Mouse (Mus musculus): ENCODE results near the gene Sesn1. TPM values are rescaled to one million over a fixed set of nuclear protein-coding genes. Genes with fewer than 3 reads are reported as not detected.

Gene Sesn1
- total and polyA plus RNA-seq, 3 experiments = 11.7 TPM; not detected in 1

DNA sequence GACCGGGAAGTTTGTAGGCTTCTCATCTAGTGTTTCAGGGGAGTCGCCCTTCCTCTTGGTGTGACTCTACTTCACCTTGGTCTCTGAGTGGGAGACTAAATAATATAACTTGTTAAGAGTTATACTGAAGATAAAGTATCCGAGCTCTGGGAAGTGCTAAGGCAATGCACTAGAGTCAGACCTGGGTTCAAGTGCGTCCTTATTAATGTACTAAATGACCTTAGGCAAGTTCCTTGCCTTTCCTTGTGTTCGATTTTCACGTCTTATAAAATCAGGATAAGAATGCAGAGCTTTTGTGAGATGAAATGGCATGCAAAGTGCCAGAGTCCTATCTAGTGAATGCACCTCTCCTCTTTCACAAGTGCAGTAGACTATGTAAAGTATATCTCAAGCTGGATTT, 2.8 kb downstream of the Sesn1 start:
- Histone ChIP-seq H3K36me3 (ENCODE audit: control insufficient read depth in 1 of 2, insufficient read depth in 2 of 2, low read length in 2 of 2) (peaks cover 0 to 33% of the 10 kb centered on the region in 2 experiments; a peak in 2 of 4 replicates), H3K4me3 (ENCODE audit: control insufficient read depth in 1 of 2, insufficient read depth in 1 of 2, low read depth in 2 of 2, low read length in 2 of 2) (peak overlapping the region; percentile 5 to 76), H3K4me1 (ENCODE audit: control insufficient read depth in 1 of 2, insufficient read depth in 2 of 2, low read length in 2 of 2) (peaks cover 9 to 27% of the 10 kb centered on the region in 2 experiments), H3K9ac (ENCODE audit: control insufficient read depth, low read depth, low read length, poor library complexity, severe bottlenecking) (peak overlapping the region; percentile 23), H3K9me3 (replicated peaks; ENCODE audit: insufficient read depth, low read length) (no peaks in the 10 kb centered on the region), H3K27ac (ENCODE audit: control insufficient read depth, low read depth, low read length) (no peak overlapping the region), H3K79me2 (ENCODE audit: control insufficient read depth, insufficient read depth, low read length, poor library complexity) (peaks cover 18% of the 10 kb centered on the region), H3K27me3 (ENCODE audit: control insufficient read depth in 1 of 2, insufficient read depth in 2 of 2, low read length in 2 of 2) (no peaks in the 10 kb centered on the region)
- TF ChIP-seq NRF1 (IDR thresholded peaks at IDR 0.05; ENCODE audit: insufficient read depth, low read depth, low read length, poor library complexity, severe bottlenecking) = no peak
- no peak for TF ChIP-seq POLR2AphosphoS2 (IDR thresholded peaks at IDR 0.05; ENCODE audit: low read length)
- TF ChIP-seq POLR2AphosphoS5 (IDR thresholded peaks at IDR 0.05; ENCODE audit: borderline replicate concordance, low read depth, low read length) = no peak
- no peak for TF ChIP-seq RCOR1 (IDR thresholded peaks at IDR 0.05; ENCODE audit: low read depth, low read length)
- DNase-seq (ENCODE audit: low read depth, low spot score) = peak; percentile 32

GRCm38 (mm10) chr10:41814305-41814853, 4.6 kb downstream of the Sesn1 start:
- peaks cover 9 to 27% of the 10 kb centered on the region in 2 experiments for H3K4me1 ChIP-seq (ENCODE audit: control insufficient read depth in 1 of 2, insufficient read depth in 2 of 2, low read length in 2 of 2)
- H3K9ac ChIP-seq (ENCODE audit: control insufficient read depth, low read depth, low read length, poor library complexity, severe bottlenecking) = no peak overlapping the region
- H3K4me3 ChIP-seq (ENCODE audit: control insufficient read depth in 1 of 2, insufficient read depth in 1 of 2, low read depth in 2 of 2, low read length in 2 of 2) = no peak overlapping the region

DNA sequence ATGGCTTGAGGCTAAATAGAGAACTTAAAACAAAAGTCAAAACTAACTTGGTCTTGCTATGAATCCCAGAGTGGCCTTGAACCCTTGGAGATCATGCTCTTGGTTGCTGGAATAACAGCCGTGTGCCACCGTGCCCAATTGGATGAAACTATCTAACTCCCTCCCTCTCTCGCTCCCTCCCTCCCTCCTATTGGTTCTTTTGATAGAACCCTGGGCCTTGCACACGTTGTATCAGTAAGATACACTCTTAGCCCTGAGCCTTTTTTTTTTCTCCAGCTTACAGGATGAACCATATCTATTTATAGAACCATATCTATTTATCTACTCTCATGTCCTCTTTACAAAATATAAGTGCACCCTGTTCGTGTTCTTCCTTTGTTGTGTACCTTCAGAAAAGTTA, 6.8 kb downstream of the Sesn1 start:
- Histone ChIP-seq H3K9ac (ENCODE audit: control insufficient read depth, low read depth, low read length, poor library complexity, severe bottlenecking) (no peak overlapping the region), H3K79me2 (ENCODE audit: control insufficient read depth, insufficient read depth, low read length, poor library complexity) (peaks cover 11% of the 10 kb centered on the region), H3K27me3 (ENCODE audit: control insufficient read depth in 1 of 2, insufficient read depth in 2 of 2, low read length in 2 of 2) (no peaks in the 10 kb centered on the region), H3K4me3 (ENCODE audit: control insufficient read depth in 1 of 2, insufficient read depth in 1 of 2, low read depth in 2 of 2, low read length in 2 of 2) (peak overlapping the region in 1 of 2 experiments; percentile 33; a peak in 1 of 4 replicates), H3K36me3 (ENCODE audit: control insufficient read depth in 1 of 2, insufficient read depth in 2 of 2, low read length in 2 of 2) (peaks cover 0 to 29% of the 10 kb centered on the region in 2 experiments; a peak in 2 of 4 replicates), H3K9me3 (replicated peaks; ENCODE audit: insufficient read depth, low read length) (no peaks in the 10 kb centered on the region), H3K4me1 (ENCODE audit: control insufficient read depth in 1 of 2, insufficient read depth in 2 of 2, low read length in 2 of 2) (peaks cover 9 to 27% of the 10 kb centered on the region in 2 experiments), H3K27ac (ENCODE audit: control insufficient read depth, low read depth, low read length) (no peak overlapping the region)
- 0 out of 2 replicates have a peak, but pooled peaks have one; percentile 5 for TF ChIP-seq MXI1 (IDR thresholded peaks at IDR 0.05; ENCODE audit: low read depth, low read length)
- TF ChIP-seq ZNF384 (IDR thresholded peaks at IDR 0.05; ENCODE audit: low read depth, low read length) = peak; percentile 88
- TF ChIP-seq CHD2 (IDR thresholded peaks at IDR 0.05; ENCODE audit: low read length) = no peak
- peak; percentile 85; the same call in 1 of the 2 replicates for TF ChIP-seq MEF2A (IDR thresholded peaks at IDR 0.05; ENCODE audit: extremely low read depth, insufficient replicate concordance, low read depth, low read length, poor library complexity, severe bottlenecking)
- TF ChIP-seq NELFE (IDR thresholded peaks at IDR 0.05; ENCODE audit: low read depth, low read length) = no peak
- DNase-seq (ENCODE audit: low read depth, low spot score) = peak; percentile 66

More at GRCm38 (mm10) chr10:41814305-41814853, 4.6 kb downstream of the Sesn1 start:
- peaks cover 0 to 29% of the 10 kb centered on the region in 2 experiments; a peak in 2 of 4 replicates for H3K36me3 ChIP-seq (ENCODE audit: control insufficient read depth in 1 of 2, insufficient read depth in 2 of 2, low read length in 2 of 2)
- no peaks in the 10 kb centered on the region for H3K9me3 ChIP-seq (replicated peaks; ENCODE audit: insufficient read depth, low read length)
- H3K27me3 ChIP-seq (ENCODE audit: control insufficient read depth in 1 of 2, insufficient read depth in 2 of 2, low read length in 2 of 2) = no peaks in the 10 kb centered on the region
- TF ChIP-seq GATA1 (IDR thresholded peaks at IDR 0.05; ENCODE audit: low read depth, low read length) (0 out of 2 replicates have a peak, but pooled peaks have one; percentile 5), NELFE (IDR thresholded peaks at IDR 0.05; ENCODE audit: low read depth, low read length) (no peak), TAL1 (IDR thresholded peaks at IDR 0.05; ENCODE audit: low read length) (no peak)
- DNase-seq (ENCODE audit: low read depth, low spot score) = no peak
- H3K79me2 ChIP-seq (ENCODE audit: control insufficient read depth, insufficient read depth, low read length, poor library complexity) = peaks cover 18% of the 10 kb centered on the region
- no peak overlapping the region for H3K27ac ChIP-seq (ENCODE audit: control insufficient read depth, low read depth, low read length)

Data from MEL (cell line).